Mouse (Mus musculus): ENCODE data around the gene Abl2.
"Not testable (repeated sequence)": the region's sequence is repeated elsewhere in the genome, so short reads cannot be mapped to it uniquely, and the experiment has no call there.

DNA sequence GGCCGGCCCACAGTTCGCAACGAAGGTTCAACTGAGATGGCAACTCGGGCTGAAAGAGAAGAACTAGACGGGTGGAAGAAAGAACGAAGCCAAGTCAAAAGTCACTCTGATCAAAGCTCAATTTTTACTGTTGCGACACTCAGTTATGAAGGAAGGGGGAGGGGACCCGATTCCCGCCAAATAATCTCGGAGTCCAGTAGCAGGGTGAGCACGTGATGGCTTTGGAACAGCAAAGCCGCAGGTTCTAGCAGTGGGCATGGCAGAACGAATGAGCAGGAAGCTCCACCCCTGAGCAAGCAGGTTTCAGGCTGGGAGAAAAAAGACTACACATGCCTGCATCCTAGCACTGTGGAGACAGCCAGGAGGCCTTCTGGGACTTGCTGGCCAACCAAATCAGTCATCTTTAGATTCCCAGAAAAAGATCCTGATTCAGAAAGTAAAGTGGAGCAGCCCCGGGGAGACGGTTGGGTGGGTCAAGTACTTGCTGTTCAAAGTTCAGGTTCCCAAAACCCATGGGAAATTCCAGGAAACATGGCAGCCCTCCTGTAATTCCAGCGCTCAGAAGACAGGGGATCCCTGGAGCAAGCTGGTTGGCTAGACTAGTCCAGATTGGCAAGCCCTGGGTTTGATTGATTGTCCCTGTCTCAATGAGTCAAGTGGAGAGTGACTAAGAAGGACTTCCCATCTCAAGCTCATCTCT, 26.0 kb upstream of the Abl2 start:
- not testable (repeated sequence) for TF ChIP-seq CTCF (IDR thresholded peaks at IDR 0.05; ENCODE audit: control insufficient read depth, insufficient read depth, insufficient replicate concordance, low read depth, low read length); POLR2A (IDR thresholded peaks at IDR 0.05; ENCODE audit: control insufficient read depth, low read depth, low read length)
